Mouse (Mus musculus) CH12.LX (cell line): Measurements from ENCODE around the gene Cyp2d22. TPM values are rescaled to one million over a fixed set of nuclear protein-coding genes. Genes with fewer than 3 reads are reported as not detected.

Experiments used
- DNase-seq: peaks from one replicate; pipeline ENCODE4 v3.0.0-alpha.2; 2013; ENCODE audit errors: extremely low read depth
- H3K27ac ChIP-seq: 2 replicates; pipeline ENCODE4 v1.5.1; 2012; ENCODE audit warnings: low read depth, mild to moderate bottlenecking, control low read depth, moderate library complexity; ENCODE audit not compliant: insufficient read depth
- H3K27me3 ChIP-seq: replicated peaks from 2 replicates; pipeline ENCODE3; 2012; ENCODE audit warnings: inconsistent platforms
- H3K36me3 ChIP-seq, 2 experiments: replicated peaks in 1 of 2; 2 replicates each; pipeline versions ENCODE3 to v1.6.1; 2012; ENCODE audit warnings: inconsistent platforms in 1 of 2, low read length in 1 of 2, mild to moderate bottlenecking in 1 of 2, mixed read lengths in 1 of 2, moderate library complexity in 1 of 2; ENCODE audit not compliant: control insufficient read depth in 1 of 2, insufficient read depth in 1 of 2
- H3K4me1 ChIP-seq, 2 experiments: 2 replicates each; pipeline ENCODE4 v1.6.1; 2012; ENCODE audit warnings: inconsistent platforms in 1 of 2, moderate library complexity in 1 of 2; ENCODE audit not compliant: insufficient read depth in 2 of 2, control insufficient read depth in 1 of 2
- H3K4me2 ChIP-seq: 2 replicates; pipeline ENCODE4 v1.6.1; 2012; ENCODE audit warnings: low read depth, mild to moderate bottlenecking, control low read depth; ENCODE audit not compliant: poor library complexity, insufficient read depth, severe bottlenecking
- H3K4me3 ChIP-seq, 3 experiments: fragments of 150-350 bp in 1 of 3; sonication (generic) in 1 of 3; replicated peaks in 1 of 3; 2 replicates each; pipeline versions ENCODE3 to v1.5.1; 2011 to 2012; ENCODE audit warnings: low read depth in 2 of 3, low read length in 2 of 3, mild to moderate bottlenecking in 2 of 3, moderate library complexity in 2 of 3, control low read depth in 1 of 3, improper control_type of control experiment in 1 of 3, inconsistent platforms in 1 of 3, mixed read lengths in 1 of 3; ENCODE audit not compliant: poor library complexity in 1 of 3
- H3K79me2 ChIP-seq: replicated peaks from 2 replicates; pipeline ENCODE4 v1.6.1; 2012; ENCODE audit warnings: mild to moderate bottlenecking, moderate library complexity; ENCODE audit not compliant: control insufficient read depth, poor library complexity, insufficient read depth, severe bottlenecking; ENCODE audit errors: extremely low read depth
- H3K9ac ChIP-seq: 2 replicates; pipeline ENCODE4 v1.6.1; 2012; ENCODE audit warnings: low read depth, mild to moderate bottlenecking, control low read depth, moderate library complexity; ENCODE audit not compliant: insufficient read depth
- H3K9me3 ChIP-seq: replicated peaks from 2 replicates; pipeline ENCODE3; 2012; ENCODE audit warnings: low read length, inconsistent platforms, mixed read lengths
- BHLHE40 ChIP-seq: IDR thresholded peaks from 2 replicates; pipeline ENCODE4 v1.6.1; 2011; ENCODE audit warnings: mild to moderate bottlenecking, low read depth, low read length, improper control_type of control experiment
- CHD1 ChIP-seq: IDR thresholded peaks from 2 replicates; pipeline ENCODE4 v1.6.1; 2012; ENCODE audit warnings: low read depth, low read length, improper control_type of control experiment, inconsistent platforms
- CHD2 ChIP-seq: IDR thresholded peaks from 2 replicates; pipeline ENCODE4 v1.6.1; 2011; ENCODE audit warnings: low read length, improper control_type of control experiment
- CTCF ChIP-seq, 2 experiments: IDR thresholded peaks in 1 of 2; conservative IDR thresholded peaks in 1 of 2; 2 replicates each; pipeline ENCODE4 v1.5.1; 2011 to 2012; ENCODE audit warnings: low read depth in 2 of 2, low read length in 2 of 2, improper control_type of control experiment in 1 of 2, inconsistent platforms in 1 of 2, mild to moderate bottlenecking in 1 of 2, moderate library complexity in 1 of 2
- ELF1 ChIP-seq: IDR thresholded peaks from 2 replicates; pipeline ENCODE4 v1.6.1; 2014; ENCODE audit warnings: low read depth, mild to moderate bottlenecking, inconsistent platforms, low read length, improper control_type of control experiment
- GABPA ChIP-seq: IDR thresholded peaks from 2 replicates; pipeline ENCODE4 v1.6.1; 2012; ENCODE audit warnings: low read depth, low read length, improper control_type of control experiment, inconsistent platforms; ENCODE audit not compliant: insufficient replicate concordance
- IRF4 ChIP-seq: IDR thresholded peaks from 2 replicates; pipeline ENCODE4 v1.6.1; 2014; ENCODE audit warnings: low read depth, mild to moderate bottlenecking, inconsistent platforms, low read length, improper control_type of control experiment
- JUN ChIP-seq: IDR thresholded peaks from 2 replicates; pipeline ENCODE4 v1.6.1; 2011; ENCODE audit warnings: low read depth, mild to moderate bottlenecking, low read length, improper control_type of control experiment, moderate library complexity; ENCODE audit not compliant: insufficient read depth
- JUND ChIP-seq: conservative IDR thresholded peaks from 2 replicates; pipeline ENCODE4 v1.6.1; 2011; ENCODE audit warnings: low read depth, low read length, improper control_type of control experiment
- KAT2A ChIP-seq: IDR thresholded peaks from 2 replicates; pipeline ENCODE4 v1.6.1; 2012; ENCODE audit warnings: low read length, improper control_type of control experiment, inconsistent platforms; ENCODE audit not compliant: insufficient replicate concordance
- MAZ ChIP-seq: IDR thresholded peaks from 2 replicates; pipeline ENCODE4 v1.6.1; 2012; ENCODE audit warnings: low read depth, mild to moderate bottlenecking, inconsistent platforms, low read length, improper control_type of control experiment, moderate library complexity
- NELFE ChIP-seq: IDR thresholded peaks from 2 replicates; pipeline ENCODE4 v1.6.1; 2011; ENCODE audit warnings: low read depth, low read length, improper control_type of control experiment
- NRF1 ChIP-seq: IDR thresholded peaks from 2 replicates; pipeline ENCODE4 v1.6.1; 2014; ENCODE audit warnings: low read depth, mild to moderate bottlenecking, inconsistent platforms, low read length, improper control_type of control experiment, moderate library complexity
- PAX5 ChIP-seq: IDR thresholded peaks from 2 replicates; pipeline ENCODE4 v1.6.1; 2012; ENCODE audit warnings: low read length, inconsistent platforms, mixed read lengths
- POLR2A ChIP-seq: IDR thresholded peaks from 2 replicates; pipeline ENCODE4 v1.6.1; 2011; ENCODE audit warnings: low read depth, mild to moderate bottlenecking, improper control_type of control experiment, low read length
- POLR2AphosphoS2 ChIP-seq: IDR thresholded peaks from 2 replicates; pipeline ENCODE4 v1.6.1; 2011; ENCODE audit warnings: low read depth, low read length, improper control_type of control experiment
- RAD21 ChIP-seq: IDR thresholded peaks from 2 replicates; pipeline ENCODE4 v1.6.1; 2011; ENCODE audit warnings: low read depth, mild to moderate bottlenecking, low read length, improper control_type of control experiment, moderate library complexity
- SIN3A ChIP-seq: IDR thresholded peaks from 2 replicates; pipeline ENCODE4 v1.6.1; 2012; ENCODE audit warnings: low read length, improper control_type of control experiment, inconsistent platforms
- SMC3 ChIP-seq: IDR thresholded peaks from 2 replicates; pipeline ENCODE4 v1.6.1; 2011; ENCODE audit warnings: low read depth, low read length, improper control_type of control experiment
- TBP ChIP-seq: conservative IDR thresholded peaks from 2 replicates; pipeline ENCODE4 v1.6.1; 2011; ENCODE audit warnings: low read depth, low read length, improper control_type of control experiment
- TCF12 ChIP-seq: IDR thresholded peaks from 2 replicates; pipeline ENCODE4 v1.6.1; 2014; ENCODE audit warnings: low read depth, mild to moderate bottlenecking, inconsistent platforms, low read length, improper control_type of control experiment
- UBTF ChIP-seq: IDR thresholded peaks from 2 replicates; pipeline ENCODE4 v1.6.1; 2012; ENCODE audit warnings: low read depth, mild to moderate bottlenecking, inconsistent platforms, low read length, improper control_type of control experiment, moderate library complexity
- USF2 ChIP-seq: conservative IDR thresholded peaks from 2 replicates; pipeline ENCODE4 v1.6.1; 2011; ENCODE audit warnings: low read depth, low read length, improper control_type of control experiment
- ZC3H11A ChIP-seq: IDR thresholded peaks from 2 replicates; pipeline ENCODE4 v1.6.1; 2012; ENCODE audit warnings: low read depth, mild to moderate bottlenecking, inconsistent platforms, low read length, improper control_type of control experiment
- ZNF384 ChIP-seq: IDR thresholded peaks from 2 replicates; pipeline ENCODE4 v1.6.1; 2012; ENCODE audit warnings: low read depth, low read length, improper control_type of control experiment, inconsistent platforms
- dilution Hi-C: fragments of 300-500 bp; cut with MboI; formaldehyde crosslinking; loops from 2 replicates; pipeline ENCODE4 v1.14.3; 2020; ENCODE audit warnings: low sequenced_read_pairs; ENCODE audit not compliant: extremely low pct_unique_long_range_greater_than_20kb, extremely low pct_ligation_motif_present
- in situ Hi-C: fragments of 300-500 bp; cut with MboI; formaldehyde crosslinking; loops from 3 replicates; pipeline ENCODE4 v1.14.3; 2019; ENCODE audit warnings: low sequenced_read_pairs, low pct_ligation_motif_present, low pct_unique_long_range_greater_than_20kb, mixed read lengths
- polyA plus RNA-seq: library from polyadenylated mRNA; unstranded; fragments of >175 nt; gene quantifications from 2 replicates; pipeline ENCODE4 v1.2.1, GENCODE M21; 2012; ENCODE audit warnings: low read depth; ENCODE audit not compliant: insufficient read length
- total RNA-seq, 2 experiments: library from RNA; depleted of rRNA; stranded (reverse); fragments of 300-350 nt in 1 of 2; fragments of >200 nt in 1 of 2; gene quantifications; 2 replicates each; pipeline ENCODE4 v1.2.3; 2012 to 2014

Cyp2d22 gene
- total and polyA plus RNA-seq, 3 experiments: 0.21 to 0.24 TPM; not detected in 1

DNA sequence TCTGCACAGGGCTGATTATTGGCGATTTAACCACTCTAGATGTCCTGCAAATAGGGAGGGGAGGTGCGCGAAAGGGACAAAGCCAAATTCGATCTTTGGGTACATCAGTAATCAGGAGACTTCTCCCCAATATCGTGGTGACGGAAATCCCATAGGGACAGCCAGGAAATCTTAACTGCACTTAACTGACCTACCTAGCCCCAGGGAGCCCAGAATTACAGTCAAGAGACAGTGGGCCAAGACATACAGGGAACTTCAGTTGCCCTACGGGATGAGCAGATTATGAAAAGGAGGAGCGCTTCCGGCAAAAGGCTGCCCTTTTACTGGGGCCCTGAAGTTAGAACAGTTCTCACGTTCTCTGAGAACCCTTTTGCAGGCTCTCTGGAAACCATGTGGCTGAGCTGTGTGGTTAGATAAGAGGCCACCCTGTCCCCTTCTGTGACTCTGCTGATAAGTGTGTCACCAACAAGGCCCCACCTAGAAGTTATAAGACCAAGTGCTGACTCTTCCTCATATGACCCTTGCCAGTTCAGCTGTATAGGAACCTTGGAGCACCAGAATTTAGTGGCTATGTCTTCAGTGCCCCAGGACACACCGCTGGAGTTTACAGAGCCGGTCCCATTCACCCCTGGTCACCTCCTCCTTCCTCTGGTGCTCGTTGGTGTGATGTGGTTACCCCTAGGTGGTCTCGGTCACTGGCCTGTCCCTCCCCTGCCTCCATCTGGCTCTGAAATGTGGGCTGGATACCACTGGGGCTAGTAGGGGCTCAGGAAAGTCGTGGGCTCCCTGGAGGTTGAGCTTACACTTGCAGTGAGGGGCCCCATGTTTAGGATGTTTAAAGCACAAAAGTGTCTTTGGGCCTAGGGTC, 38.2 kb downstream of the Cyp2d22 start:
- DNase-seq: no peak
- in situ Hi-C loops: no loop called here
- H3K36me3 ChIP-seq: peaks cover under 1 to 2% of the 10 kb centered on the region in 2 experiments

DNA sequence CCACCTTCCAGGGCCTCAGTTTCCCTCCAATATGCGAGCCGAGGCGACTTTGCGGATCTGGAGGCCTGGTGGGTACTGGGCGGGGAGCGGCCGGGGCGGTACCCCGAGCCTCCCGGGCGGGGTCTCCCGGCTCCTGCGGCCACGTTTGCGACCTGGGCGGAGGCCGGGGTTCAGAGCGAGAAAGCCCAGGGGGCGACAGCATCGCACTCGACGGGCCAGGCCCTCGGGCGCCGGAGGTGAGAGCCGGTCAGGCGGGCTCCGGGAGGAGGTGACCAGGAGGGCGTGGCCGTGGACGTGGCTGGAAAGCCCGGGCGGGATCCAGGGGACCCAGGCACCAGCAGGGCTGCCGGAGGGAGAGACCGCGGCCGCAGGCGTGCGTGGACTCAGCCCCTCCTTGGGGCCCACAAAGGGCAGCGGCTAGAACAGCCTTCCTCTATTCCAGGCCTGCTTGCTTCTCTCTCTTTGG, 39.0 kb downstream of the Cyp2d22 start:
- Histone ChIP-seq H3K79me2 (no peaks in the 10 kb centered on the region), H3K27ac (no peak overlapping the region), H3K9ac (no peak overlapping the region), H3K27me3 (peaks cover 27% of the 10 kb centered on the region), H3K9me3 (no peaks in the 10 kb centered on the region), H3K36me3 (peaks cover 5 to 11% of the 10 kb centered on the region in 2 experiments), H3K4me2 (no peak overlapping the region), H3K4me1 (peaks cover 4 to 14% of the 10 kb centered on the region in 2 experiments; a peak in 3 of 4 replicates), H3K4me3 (no peak overlapping the region)
- in situ Hi-C loops (no loop called here), dilution Hi-C loops (no loop called here)
- no peak for TF ChIP-seq NELFE
- TF ChIP-seq TCF12: no peak
- TF ChIP-seq JUND: no peak
- TF ChIP-seq BHLHE40: no peak
- no peak for TF ChIP-seq RAD21
- no peak for TF ChIP-seq JUN
- no peak for TF ChIP-seq SIN3A
- no peak for TF ChIP-seq MAZ
- TF ChIP-seq UBTF: no peak
- TF ChIP-seq TBP: no peak
- no peak for TF ChIP-seq ELF1
- TF ChIP-seq CHD1: no peak
- no peak for TF ChIP-seq GABPA
- no peak for DNase-seq

More for the DNA sequence above, 38.2 kb downstream of the Cyp2d22 start:
- Histone ChIP-seq H3K79me2 (peaks cover 5% of the 10 kb centered on the region; the same call in 1 of the 2 replicates), H3K4me3 (no peak overlapping the region), H3K4me1 (peaks cover 4 to 15% of the 10 kb centered on the region in 2 experiments; a peak in 3 of 4 replicates), H3K27ac (no peak overlapping the region), H3K9me3 (no peaks in the 10 kb centered on the region), H3K4me2 (no peak overlapping the region), H3K27me3 (peaks cover 27% of the 10 kb centered on the region), H3K9ac (no peak overlapping the region)
- dilution Hi-C loops: no loop called here
- TF ChIP-seq ZC3H11A (no peak), USF2 (no peak), CTCF (conservative IDR thresholded peaks at IDR 0.05 in 1 of 2, IDR thresholded peaks at IDR 0.05 in 1 of 2; ENCODE audit: low read depth in 2 of 2, low read length in 2 of 2) (no peak), PAX5 (no peak), NRF1 (no peak), POLR2A (no peak), SMC3 (no peak), ZNF384 (no peak), RAD21 (no peak), NELFE (no peak), IRF4 (no peak), MAZ (no peak), POLR2AphosphoS2 (no peak), JUN (no peak), BHLHE40 (no peak), JUND (no peak), SIN3A (no peak), KAT2A (no peak), CHD2 (no peak)
- TF ChIP-seq, all 38 proteins: peak for 0
